Mouse (Mus musculus) neural tube, embryonic 12.5 days (tissue): ENCODE measurements around the gene Pde4a. TPM values are rescaled to one million over a fixed set of nuclear protein-coding genes. Genes with fewer than 3 reads are reported as not detected.

Experiments
- ATAC-seq: fragments of 200-750 bp; cut with Nextera tagmentation; 2 replicates; pipeline ENCODE4 v1.8.0; 2017; ENCODE audit warnings: low read depth, mild to moderate bottlenecking, moderate TSS enrichment, moderate library complexity; ENCODE audit not compliant: low FRiP score
- H3K27ac ChIP-seq: fragments of 300-500 bp; sonication (generic); 2 replicates; pipeline ENCODE4 v1.5.1; 2016
- H3K27me3 ChIP-seq: fragments of 300-500 bp; sonication (generic); replicated peaks from 2 replicates; pipeline ENCODE4 v1.6.1; 2016; ENCODE audit warnings: mild to moderate bottlenecking
- H3K36me3 ChIP-seq: fragments of 300-500 bp; sonication (generic); 2 replicates; pipeline ENCODE4 v1.6.1; 2016; ENCODE audit warnings: mild to moderate bottlenecking
- H3K4me1 ChIP-seq: fragments of 300-500 bp; sonication (generic); 2 replicates; pipeline ENCODE4 v1.6.1; 2016
- H3K4me2 ChIP-seq: fragments of 300-500 bp; sonication (generic); replicated peaks from 2 replicates; pipeline ENCODE4 v1.6.1; 2016; ENCODE audit warnings: mild to moderate bottlenecking
- H3K4me3 ChIP-seq: fragments of 300-500 bp; sonication (generic); 2 replicates; pipeline ENCODE4 v1.5.1; 2016
- H3K9ac ChIP-seq: fragments of 300-500 bp; sonication (generic); 2 replicates; pipeline ENCODE4 v1.6.1; 2016; ENCODE audit warnings: mild to moderate bottlenecking
- H3K9me3 ChIP-seq: fragments of 300-500 bp; sonication (generic); 2 replicates; pipeline ENCODE4 v1.6.1; 2016; ENCODE audit warnings: mild to moderate bottlenecking
- WGBS: fragments of 180-500 bp; shearing (Covaris S2); methylation state at CpG from one replicate; pipeline ENCODE4 v1.1.7; 2016; 5-methylcytosine and 5-hydroxymethylcytosine counted together
- polyA plus RNA-seq: library from polyadenylated mRNA; unstranded; fragments of >200 nt; fragmentation: Nextera tagmentation; extraction: Ambion mirVana; gene quantifications from 2 replicates; pipeline ENCODE4 v1.2.1, GENCODE M21; 2016

The Pde4a gene
- polyA plus RNA-seq: 12.3 and 14.7 TPM in 2 replicates

- Histone ChIP-seq H3K36me3 (no peaks in the 10 kb centered on the region), H3K9ac (peak within 1 kb of the TSS; percentile 51), H3K27me3 (peaks cover 58% of the 10 kb centered on the region), H3K4me2 (peak within 1 kb of the TSS; percentile 75), H3K4me3 (peak within 1 kb of the TSS; percentile 38), H3K9me3 (no peaks in the 10 kb centered on the region), H3K4me1 (peaks cover 34% of the 10 kb centered on the region), H3K27ac (no peak within 1 kb of the TSS)
- 1% methylated on average over 84 of the region's 86 CpGs for WGBS
- no peak for ATAC-seq
Measured at GRCm38 (mm10) chr9:21165041-21165951, at the start of gene Pde4a. Pde4a (plus strand) TSS chr9:21165714.

GRCm38 (mm10) chr9:21117073-21117472 is 48.4 kb upstream of the Pde4a start:
- ATAC-seq: no peak
- Histone ChIP-seq H3K9me3 (no peaks in the 10 kb centered on the region), H3K36me3 (peaks cover 16% of the 10 kb centered on the region), H3K4me2 (no peak overlapping the region), H3K4me3 (no peak overlapping the region), H3K27ac (no peak overlapping the region), H3K27me3 (no peaks in the 10 kb centered on the region), H3K4me1 (no peaks in the 10 kb centered on the region), H3K9ac (no peak overlapping the region)
- WGBS: 77% methylated on average over 6 of the region's 6 CpGs

GRCm38 (mm10) chr9:21121483-21121882 is 44.0 kb upstream of the Pde4a start:
- Histone ChIP-seq H3K27ac (no peak overlapping the region), H3K27me3 (no peaks in the 10 kb centered on the region), H3K4me1 (no peaks in the 10 kb centered on the region), H3K9me3 (no peaks in the 10 kb centered on the region), H3K36me3 (peaks cover 37% of the 10 kb centered on the region), H3K4me3 (no peak overlapping the region), H3K4me2 (no peak overlapping the region), H3K9ac (0 out of 2 replicates have a peak overlapping the region, but pooled peaks have one; percentile 17)
- 88% methylated on average over 16 of the region's 16 CpGs for WGBS
- ATAC-seq: no peak

- Histone ChIP-seq H3K36me3 (peaks cover 44% of the 10 kb centered on the region), H3K27ac (no peak overlapping the region), H3K4me3 (no peak overlapping the region), H3K9ac (no peak overlapping the region), H3K9me3 (no peaks in the 10 kb centered on the region), H3K4me1 (no peaks in the 10 kb centered on the region; the same call in 1 of the 2 replicates), H3K4me2 (no peak overlapping the region), H3K27me3 (no peaks in the 10 kb centered on the region)
- WGBS: 86% methylated on average over 5 of the region's 5 CpGs
- ATAC-seq: no peak
Measured at GRCm38 (mm10) chr9:21124837-21125236, 40.7 kb upstream of the Pde4a start.

GRCm38 (mm10) chr9:21125502-21126258 is 39.8 kb upstream of the Pde4a start:
- Histone ChIP-seq H3K9ac (no peak overlapping the region), H3K36me3 (peaks cover 36% of the 10 kb centered on the region), H3K27ac (no peak overlapping the region), H3K27me3 (no peaks in the 10 kb centered on the region), H3K9me3 (no peaks in the 10 kb centered on the region), H3K4me2 (no peak overlapping the region), H3K4me1 (peaks cover 4% of the 10 kb centered on the region), H3K4me3 (no peak overlapping the region)
- no peak for ATAC-seq
- WGBS: 91% methylated on average over 9 of the region's 9 CpGs

GRCm38 (mm10) chr9:21126259-21126627 is 39.3 kb upstream of the Pde4a start:
- no peak for ATAC-seq
- H3K4me1 ChIP-seq: peaks cover 4% of the 10 kb centered on the region
- no peak overlapping the region for H3K4me2 ChIP-seq
- no peaks in the 10 kb centered on the region for H3K27me3 ChIP-seq
- H3K27ac ChIP-seq: no peak overlapping the region
- 89% methylated on average over 2 of the region's 2 CpGs for WGBS
- H3K36me3 ChIP-seq: peaks cover 36% of the 10 kb centered on the region
- no peak overlapping the region for H3K4me3 ChIP-seq
- no peaks in the 10 kb centered on the region for H3K9me3 ChIP-seq
- H3K9ac ChIP-seq: no peak overlapping the region

GRCm38 (mm10) chr9:21131059-21131956 is 34.2 kb upstream of the Pde4a start, which contains the start of gene Tyk2:
Tyk2 (minus strand) TSS chr9:21131243.
- peaks cover 4% of the 10 kb centered on the region for H3K4me1 ChIP-seq
- H3K4me3 ChIP-seq: peak within 1 kb of the TSS; percentile 49
- ATAC-seq: peak; percentile 96
- no peaks in the 10 kb centered on the region for H3K9me3 ChIP-seq
- H3K27ac ChIP-seq: no peak within 1 kb of the TSS
- no peaks in the 10 kb centered on the region for H3K27me3 ChIP-seq
- peak within 1 kb of the TSS; percentile 57 for H3K9ac ChIP-seq
- peaks cover 8% of the 10 kb centered on the region for H3K36me3 ChIP-seq
- WGBS: 6% methylated on average over 37 of the region's 37 CpGs
- peak within 1 kb of the TSS; percentile 73 for H3K4me2 ChIP-seq

- H3K36me3 ChIP-seq: peaks cover 4% of the 10 kb centered on the region; the same call in 1 of the 2 replicates
- H3K9ac ChIP-seq: no peak overlapping the region
- peaks cover 4% of the 10 kb centered on the region for H3K4me1 ChIP-seq
- no peaks in the 10 kb centered on the region for H3K27me3 ChIP-seq
- H3K27ac ChIP-seq: no peak overlapping the region
- H3K4me2 ChIP-seq: no peak overlapping the region
- H3K4me3 ChIP-seq: no peak overlapping the region
- no peaks in the 10 kb centered on the region for H3K9me3 ChIP-seq
- 90% methylated on average over 12 of the region's 12 CpGs for WGBS
- no peak for ATAC-seq
Measured at GRCm38 (mm10) chr9:21132102-21132775, 33.3 kb upstream of the Pde4a start.

GRCm38 (mm10) chr9:21133064-21133707 is 32.3 kb upstream of the Pde4a start:
- WGBS: 83% methylated on average over 9 of the region's 9 CpGs
- no peaks in the 10 kb centered on the region for H3K27me3 ChIP-seq
- no peaks in the 10 kb centered on the region for H3K9me3 ChIP-seq
- no peak overlapping the region for H3K27ac ChIP-seq
- no peak overlapping the region for H3K9ac ChIP-seq
- peaks cover 4% of the 10 kb centered on the region for H3K4me1 ChIP-seq
- peaks cover 13% of the 10 kb centered on the region for H3K36me3 ChIP-seq
- H3K4me2 ChIP-seq: no peak overlapping the region
- ATAC-seq: no peak
- no peak overlapping the region for H3K4me3 ChIP-seq

GRCm38 (mm10) chr9:21134595-21135328 is 30.8 kb upstream of the Pde4a start:
- Histone ChIP-seq H3K36me3 (peaks cover 27% of the 10 kb centered on the region), H3K27ac (no peak overlapping the region), H3K4me3 (no peak overlapping the region), H3K27me3 (no peaks in the 10 kb centered on the region), H3K4me2 (no peak overlapping the region), H3K9ac (no peak overlapping the region), H3K4me1 (peaks cover 4% of the 10 kb centered on the region), H3K9me3 (no peaks in the 10 kb centered on the region)
- 81% methylated on average over 9 of the region's 9 CpGs for WGBS
- ATAC-seq: no peak
